Mouse (Mus musculus) heart, postnatal 0 days (tissue): ENCODE measurements around the gene Mybbp1a. TPM values are rescaled to one million over a fixed set of nuclear protein-coding genes. Genes with fewer than 3 reads are reported as not detected.

Source experiments
- ATAC-seq: fragments of 200-750 bp; cut with Nextera tagmentation; 2 replicates; pipeline ENCODE4 v1.8.0; 2017; ENCODE audit warnings: low read depth, moderate number of reproducible peaks, moderate library complexity; ENCODE audit not compliant: insufficient read depth
- DNase-seq: peaks from one replicate; pipeline ENCODE4 v3.0.0-alpha.2; 2016; ENCODE audit warnings: low spot score
- H3K27ac ChIP-seq: fragments of 300-500 bp; sonication (generic); 2 replicates; pipeline ENCODE4 v1.5.1; 2014; ENCODE audit warnings: low read depth, mild to moderate bottlenecking
- H3K27me3 ChIP-seq: fragments of 300-500 bp; sonication (generic); 2 replicates; pipeline ENCODE4 v1.6.1; 2014; ENCODE audit warnings: low read length, mixed read lengths; ENCODE audit not compliant: control insufficient read depth, insufficient read depth
- H3K36me3 ChIP-seq: fragments of 300-500 bp; sonication (generic); replicated peaks from 2 replicates; pipeline ENCODE4 v1.6.1; 2014; ENCODE audit warnings: low read length, mixed read lengths; ENCODE audit not compliant: control insufficient read depth, insufficient read depth
- H3K4me1 ChIP-seq: fragments of 300-500 bp; sonication (generic); 2 replicates; pipeline ENCODE4 v1.6.1; 2014; ENCODE audit warnings: antibody characterized with exemption; ENCODE audit not compliant: control insufficient read depth, insufficient read depth
- H3K4me2 ChIP-seq: fragments of 300-500 bp; sonication (generic); 2 replicates; pipeline ENCODE4 v1.6.1; 2014; ENCODE audit warnings: low read depth, mild to moderate bottlenecking, low read length, moderate library complexity
- H3K4me3 ChIP-seq: fragments of 300-500 bp; sonication (generic); 2 replicates; pipeline ENCODE4 v1.5.1; 2014; ENCODE audit warnings: low read depth, low read length
- H3K9ac ChIP-seq: fragments of 300-500 bp; sonication (generic); replicated peaks from 2 replicates; pipeline ENCODE4 v1.6.1; 2014; ENCODE audit warnings: low read depth, low read length, mixed read lengths
- H3K9me3 ChIP-seq: fragments of 300-500 bp; sonication (generic); replicated peaks from 2 replicates; pipeline ENCODE4 v1.6.1; 2016; ENCODE audit warnings: low read length; ENCODE audit not compliant: control insufficient read depth
- CTCF ChIP-seq: IDR thresholded peaks from 2 replicates; pipeline ENCODE4 v1.5.1; 2016; ENCODE audit warnings: antibody characterized with exemption, control low read depth, low read depth
- EP300 ChIP-seq: IDR thresholded peaks from 2 replicates; pipeline ENCODE4 v1.6.1; 2016; ENCODE audit warnings: antibody characterized with exemption, low read depth
- WGBS: fragments of 180-500 bp; shearing (Covaris S2); extraction: QIAGEN DNeasy Blood & Tissue Kit; methylation state at CpG from one replicate; pipeline ENCODE4 v1.1.7; 2014; 5-methylcytosine and 5-hydroxymethylcytosine counted together
- polyA plus RNA-seq: library from polyadenylated mRNA; unstranded; fragments of >200 nt; fragmentation: Nextera tagmentation; extraction: Ambion mirVana; gene quantifications from 2 replicates; pipeline ENCODE4 v1.2.1, GENCODE M21; 2015
- total RNA-seq: library from RNA; depleted of rRNA; stranded (reverse); fragments of >200 nt; gene quantifications from 2 replicates; pipeline ENCODE4 v1.2.3, GENCODE M21; 2014; ENCODE audit warnings: low replicate concordance

Gene Mybbp1a
- total and polyA plus RNA-seq, 2 experiments from 2014 or later: 20.5 to 42.1 TPM

DNA sequence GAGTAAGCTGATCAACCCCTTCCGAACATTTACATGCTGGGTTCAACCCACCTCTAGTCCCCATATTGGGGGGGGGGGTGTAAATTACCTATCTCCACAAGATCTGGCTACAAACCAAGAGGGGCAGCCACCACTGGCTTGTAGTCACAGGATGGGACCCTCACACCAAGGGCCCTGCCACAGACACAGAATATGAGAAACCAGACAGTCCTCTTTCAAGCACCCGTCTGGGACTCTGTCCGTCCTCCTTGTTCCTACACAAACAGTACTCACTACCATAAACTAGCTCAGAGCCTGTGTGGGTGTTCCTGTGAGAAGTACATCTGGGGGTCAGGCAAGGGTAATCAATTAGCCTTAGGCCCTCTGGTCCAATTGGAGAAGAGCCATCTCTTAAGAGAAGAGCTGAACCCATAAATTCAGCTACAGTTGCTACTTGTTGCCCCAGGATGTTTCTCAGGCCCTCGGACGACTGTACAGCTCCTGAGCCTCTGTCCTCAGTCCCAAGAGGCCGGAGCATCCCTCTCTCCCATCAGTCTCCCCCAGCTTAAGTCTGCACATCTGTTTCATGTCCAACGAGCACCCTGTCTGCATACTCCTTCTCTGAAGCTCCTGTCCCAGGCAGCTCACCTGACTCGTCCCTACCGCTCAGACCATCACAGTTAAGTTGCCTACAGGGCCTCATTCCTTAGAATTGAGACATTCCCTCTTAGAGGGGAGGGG, 32.5 kb upstream of the Mybbp1a start:
- peaks cover 58% of the 10 kb centered on the region for H3K4me1 ChIP-seq
- peak overlapping the region; percentile 82 for H3K4me3 ChIP-seq
- peak overlapping the region; percentile 92 for H3K4me2 ChIP-seq
- no peaks in the 10 kb centered on the region for H3K27me3 ChIP-seq
- DNase-seq (no peak), ATAC-seq (no peak)
- 0 out of 2 replicates have a peak overlapping the region, but pooled peaks have one; percentile 0 for H3K9ac ChIP-seq
- no peaks in the 10 kb centered on the region for H3K36me3 ChIP-seq
- H3K9me3 ChIP-seq: no peaks in the 10 kb centered on the region
- no peak for TF ChIP-seq EP300
- no peak for TF ChIP-seq CTCF
- peak overlapping the region; percentile 88 for H3K27ac ChIP-seq
- WGBS: 39% methylated on average over 9 of the region's 9 CpGs

DNA sequence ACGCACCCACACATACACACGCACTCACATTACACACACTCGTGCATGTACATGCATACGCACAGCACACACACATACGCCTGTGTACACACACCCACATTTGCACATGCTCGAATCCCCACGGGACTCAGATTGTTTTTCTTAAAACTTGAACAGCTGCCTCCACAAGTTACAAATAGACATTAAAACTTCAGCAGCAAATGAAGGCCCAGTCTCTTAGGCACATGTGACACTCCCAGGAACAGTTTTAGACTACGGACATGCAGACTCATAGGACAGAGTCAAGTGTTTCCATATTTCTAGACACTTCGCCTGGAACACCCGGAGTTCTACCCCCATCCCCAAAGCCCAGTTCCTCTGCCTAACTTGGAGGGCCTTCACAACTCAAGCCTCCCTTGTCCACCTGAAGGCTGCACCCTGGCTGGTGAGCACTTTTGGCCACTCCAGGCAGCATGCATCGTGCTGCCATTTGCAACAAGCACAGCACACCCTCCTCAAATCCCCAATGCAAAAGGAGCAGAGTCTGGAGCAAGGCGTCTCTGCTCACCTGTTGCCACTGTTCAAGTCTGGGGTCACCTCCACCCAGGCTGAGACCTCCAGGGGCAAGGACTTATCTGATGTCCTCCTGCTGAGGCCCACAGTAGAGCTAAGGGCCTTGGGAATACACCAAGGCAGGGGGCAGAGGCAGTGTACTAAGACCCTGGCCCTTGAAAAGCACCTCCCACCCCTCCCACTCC, 31.3 kb upstream of the Mybbp1a start:
- Histone ChIP-seq H3K4me1 (peaks cover 65% of the 10 kb centered on the region), H3K9me3 (no peaks in the 10 kb centered on the region), H3K36me3 (no peaks in the 10 kb centered on the region), H3K27me3 (no peaks in the 10 kb centered on the region), H3K4me2 (peak overlapping the region; percentile 92), H3K9ac (peak overlapping the region; percentile 66), H3K4me3 (peak overlapping the region; percentile 82), H3K27ac (peak overlapping the region; percentile 70)
- no peak for TF ChIP-seq EP300
- TF ChIP-seq CTCF: no peak
- 33% methylated on average over 12 of the region's 12 CpGs for WGBS
- ATAC-seq (no peak), DNase-seq (no peak)

DNA sequence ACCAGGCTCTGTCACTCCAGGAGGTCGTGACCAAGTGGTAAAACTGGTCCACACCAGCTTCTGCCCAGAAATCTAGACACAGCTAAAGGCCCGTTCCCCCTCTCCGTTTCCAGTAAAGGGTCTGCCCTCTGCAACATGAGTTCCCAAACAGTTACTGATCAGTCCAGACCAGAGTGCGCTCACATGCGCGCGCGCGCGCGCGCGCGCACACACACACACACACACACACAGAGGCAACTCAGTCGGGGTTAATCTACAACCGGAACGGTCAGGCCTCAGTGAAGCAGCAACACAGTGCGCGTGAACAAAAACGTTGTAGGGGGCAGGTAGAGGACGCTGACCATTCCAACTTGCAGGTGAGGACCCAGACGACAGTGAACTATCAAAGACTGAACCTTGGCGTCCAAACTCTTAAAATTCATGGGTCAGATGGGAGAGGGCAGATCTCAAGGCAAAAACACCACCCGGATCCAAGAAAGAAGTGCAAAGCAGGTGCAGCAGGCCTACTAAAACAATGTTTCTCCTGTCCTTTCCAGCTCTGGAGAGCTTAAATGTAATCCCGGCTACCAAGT, 30.5 kb upstream of the Mybbp1a start:
- ATAC-seq (no peak), DNase-seq (no peak)
- H3K4me3 ChIP-seq: peak overlapping the region; percentile 82
- H3K36me3 ChIP-seq: no peaks in the 10 kb centered on the region
- no peaks in the 10 kb centered on the region for H3K9me3 ChIP-seq
- TF ChIP-seq CTCF (no peak), EP300 (0 out of 2 replicates have a peak, but pooled peaks have one; percentile 21)
- peak overlapping the region; percentile 66 for H3K9ac ChIP-seq
- peak overlapping the region; percentile 86 for H3K27ac ChIP-seq
- H3K4me1 ChIP-seq: peaks cover 72% of the 10 kb centered on the region
- under 1% methylated on average over 25 of the region's 25 CpGs for WGBS
- peak overlapping the region; percentile 92 for H3K4me2 ChIP-seq
- no peaks in the 10 kb centered on the region for H3K27me3 ChIP-seq

DNA sequence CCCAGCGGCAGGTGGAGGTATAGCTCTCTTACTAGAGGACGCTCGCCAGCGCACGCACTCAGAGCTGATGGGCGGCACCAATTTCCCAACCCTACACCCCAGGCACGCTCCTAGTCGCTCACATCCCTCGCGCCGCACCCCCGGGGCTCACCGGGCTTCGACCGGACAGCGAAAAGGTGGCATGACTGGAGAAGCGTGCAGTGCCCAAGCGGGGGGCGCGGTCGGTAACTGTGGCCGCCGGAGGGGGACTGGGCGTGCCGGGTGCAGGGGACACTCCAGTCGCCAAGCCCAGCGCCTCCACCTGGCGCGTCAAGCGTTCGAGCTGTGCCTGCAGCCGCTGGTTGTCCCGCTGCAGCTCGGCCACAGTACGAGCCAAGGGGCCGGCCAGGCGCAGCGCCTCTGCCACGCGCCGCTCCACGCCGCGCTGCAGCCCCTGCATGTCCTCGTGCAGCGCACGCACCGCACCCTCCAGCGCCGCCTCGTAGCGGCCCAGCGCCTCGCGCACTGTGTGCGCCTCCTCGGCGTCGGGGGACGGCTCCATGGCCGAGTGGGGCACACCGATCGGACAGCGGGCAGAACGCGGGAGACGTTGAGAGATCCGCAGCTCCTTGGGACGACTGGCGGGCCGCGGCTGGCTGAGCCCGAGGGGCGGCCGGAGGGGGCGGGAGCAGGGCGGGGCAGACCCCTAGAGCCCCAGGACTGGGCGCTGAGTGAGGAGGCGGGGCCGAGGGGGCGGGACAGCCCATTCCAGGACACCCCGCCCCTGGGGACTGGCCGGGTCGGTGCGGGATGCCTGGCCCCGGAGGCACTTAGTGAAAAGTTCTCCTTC, 29.8 kb upstream of the Mybbp1a start, which contains the start of gene Smtnl2:
Gene Smtnl2 (minus strand): TSS at position 621 of the 829 bp plus-strand sequence.
- ATAC-seq: peak; percentile 88
- Histone ChIP-seq H3K4me2 (peak within 1 kb of the TSS; percentile 92), H3K9ac (peak within 1 kb of the TSS; percentile 66), H3K4me1 (peaks cover 68% of the 10 kb centered on the region), H3K4me3 (peak within 1 kb of the TSS; percentile 82), H3K36me3 (no peaks in the 10 kb centered on the region), H3K27ac (peak within 1 kb of the TSS; percentile 86), H3K9me3 (no peaks in the 10 kb centered on the region), H3K27me3 (no peaks in the 10 kb centered on the region)
- peak; percentile 54 for TF ChIP-seq CTCF
- no peak for TF ChIP-seq EP300
- DNase-seq: peak; percentile 87
- WGBS: under 1% methylated on average over 84 of the region's 86 CpGs

DNA sequence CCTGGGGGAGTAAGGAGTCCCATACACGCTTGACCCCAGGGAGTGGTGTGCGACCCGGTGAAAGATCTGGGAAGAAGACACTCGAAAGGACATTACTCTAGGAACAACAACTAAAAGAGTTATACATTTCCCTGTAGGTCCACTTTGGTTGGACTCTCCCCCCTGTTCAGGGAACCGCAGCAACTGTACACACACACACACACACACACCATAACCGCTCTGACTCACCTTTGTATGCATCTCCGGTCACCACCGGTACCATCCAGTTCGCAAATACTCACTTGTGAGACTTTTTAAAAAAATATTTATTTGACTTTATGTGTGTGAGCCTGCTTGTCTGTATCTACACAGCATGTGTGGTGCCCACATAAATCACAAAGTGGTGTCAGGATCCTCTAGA, 29.2 kb upstream of the Mybbp1a start:
- no peak for TF ChIP-seq CTCF
- TF ChIP-seq EP300: no peak
- Histone ChIP-seq H3K36me3 (no peaks in the 10 kb centered on the region), H3K27ac (peak overlapping the region; percentile 86), H3K4me1 (peaks cover 67% of the 10 kb centered on the region), H3K4me2 (peak overlapping the region; percentile 92), H3K9me3 (no peaks in the 10 kb centered on the region), H3K4me3 (peak overlapping the region; percentile 82), H3K27me3 (no peaks in the 10 kb centered on the region), H3K9ac (peak overlapping the region; percentile 66; the same call in 1 of the 2 replicates)
- ATAC-seq: no peak
- no peak for DNase-seq
- 25% methylated on average over 9 of the region's 9 CpGs for WGBS
